Mouse (Mus musculus): ENCODE data around the gene Gbf1.

The Gbf1 gene

GRCm38 (mm10) chr19:46313116-46313515 is 160.8 kb downstream of the Gbf1 start:
- TF ChIP-seq GATA4 (IDR thresholded peaks at IDR 0.05; ENCODE audit: insufficient replicate concordance, low read length), result no peak

- TF ChIP-seq GATA4 (IDR thresholded peaks at IDR 0.05; ENCODE audit: insufficient replicate concordance, low read length), result no peak
These were observed 161.3 kb downstream of the Gbf1 start for GRCm38 (mm10) chr19:46313591-46313990.

GRCm38 (mm10) chr19:46314151-46314601 is 161.9 kb downstream of the Gbf1 start:
- TF ChIP-seq GATA4 (IDR thresholded peaks at IDR 0.05; ENCODE audit: insufficient replicate concordance, low read length), result no peak

GRCm38 (mm10) chr19:46314872-46315742 is 162.8 kb downstream of the Gbf1 start:
- no peak for TF ChIP-seq GATA4 (IDR thresholded peaks at IDR 0.05; ENCODE audit: insufficient replicate concordance, low read length)

GRCm38 (mm10) chr19:46315752-46316610 is 163.7 kb downstream of the Gbf1 start:
- no peak for TF ChIP-seq GATA4 (IDR thresholded peaks at IDR 0.05; ENCODE audit: insufficient replicate concordance, low read length)

GRCm38 (mm10) chr19:46316846-46317545 is 164.7 kb downstream of the Gbf1 start:
- no peak for TF ChIP-seq GATA4 (IDR thresholded peaks at IDR 0.05; ENCODE audit: insufficient replicate concordance, low read length)

GRCm38 (mm10) chr19:46317546-46317885 is 165.2 kb downstream of the Gbf1 start:
- TF ChIP-seq GATA4 (IDR thresholded peaks at IDR 0.05; ENCODE audit: insufficient replicate concordance, low read length), result no peak

GRCm38 (mm10) chr19:46318031-46318471 is 165.7 kb downstream of the Gbf1 start:
- no peak for TF ChIP-seq GATA4 (IDR thresholded peaks at IDR 0.05; ENCODE audit: insufficient replicate concordance, low read length)

- no peak for TF ChIP-seq GATA4 (IDR thresholded peaks at IDR 0.05; ENCODE audit: insufficient replicate concordance, low read length)
These were observed 166.5 kb downstream of the Gbf1 start for GRCm38 (mm10) chr19:46318586-46319378.

- no peak for TF ChIP-seq GATA4 (IDR thresholded peaks at IDR 0.05; ENCODE audit: insufficient replicate concordance, low read length)
These were observed 167.9 kb downstream of the Gbf1 start for GRCm38 (mm10) chr19:46320076-46320785.

- no peak for TF ChIP-seq GATA4 (IDR thresholded peaks at IDR 0.05; ENCODE audit: insufficient replicate concordance, low read length)
These were observed 169.0 kb downstream of the Gbf1 start for GRCm38 (mm10) chr19:46321101-46321943.

- no peak for TF ChIP-seq GATA4 (IDR thresholded peaks at IDR 0.05; ENCODE audit: insufficient replicate concordance, low read length)
These were observed 170.1 kb downstream of the Gbf1 start for GRCm38 (mm10) chr19:46322144-46322995.
